Mouse (Mus musculus) midbrain, embryonic 11.5 days (tissue): ENCODE data around the gene Mfap1b. TPM values are rescaled to one million over a fixed set of nuclear protein-coding genes. Genes with fewer than 3 reads are reported as not detected.
A peak's percentile ranks its signal among the peaks of the same experiment; 100 is the strongest.

Source experiments
- ATAC-seq: fragments of 200-750 bp; cut with Nextera tagmentation; 2 replicates; pipeline ENCODE4 v1.8.0; 2017; ENCODE audit warnings: moderate TSS enrichment, moderate library complexity; ENCODE audit not compliant: low FRiP score
- DNase-seq: peaks from one replicate; pipeline ENCODE4 v3.0.0; 2015; ENCODE audit warnings: low spot score; ENCODE audit errors: missing footprints
- H3K27ac ChIP-seq: fragments of 300-500 bp; sonication (generic); 2 replicates; pipeline ENCODE4 v1.5.1; 2014; ENCODE audit warnings: low read depth, low read length
- H3K27me3 ChIP-seq: fragments of 300-500 bp; sonication (generic); 2 replicates; pipeline ENCODE4 v1.6.1; 2014; ENCODE audit warnings: mild to moderate bottlenecking, low read length, moderate library complexity, mixed read lengths; ENCODE audit not compliant: control insufficient read depth, insufficient read depth
- H3K36me3 ChIP-seq: fragments of 300-500 bp; sonication (generic); 2 replicates; pipeline ENCODE4 v1.6.1; 2014; ENCODE audit warnings: mild to moderate bottlenecking, low read length, moderate library complexity, mixed read lengths; ENCODE audit not compliant: control insufficient read depth, insufficient read depth
- H3K4me1 ChIP-seq: fragments of 300-500 bp; sonication (generic); 2 replicates; pipeline ENCODE4 v1.6.1; 2014; ENCODE audit warnings: low read length; ENCODE audit not compliant: control insufficient read depth, insufficient read depth
- H3K4me2 ChIP-seq: fragments of 300-500 bp; sonication (generic); 2 replicates; pipeline ENCODE4 v1.6.1; 2014; ENCODE audit warnings: mild to moderate bottlenecking, moderate library complexity
- H3K4me3 ChIP-seq: fragments of 300-500 bp; sonication (generic); 2 replicates; pipeline ENCODE4 v1.5.1; 2014; ENCODE audit warnings: low read depth, low read length
- H3K9ac ChIP-seq: fragments of 300-500 bp; sonication (generic); 2 replicates; pipeline ENCODE4 v1.6.1; 2014; ENCODE audit warnings: low read length
- H3K9me3 ChIP-seq: fragments of 300-500 bp; sonication (generic); 2 replicates; pipeline ENCODE4 v1.6.1; 2016; ENCODE audit warnings: low read length; ENCODE audit not compliant: control insufficient read depth
- WGBS: fragments of 180-500 bp; shearing (Covaris S2); extraction: QIAGEN DNeasy Blood & Tissue Kit; methylation state at CpG from one replicate; pipeline ENCODE4 v1.1.7; 2014; 5-methylcytosine and 5-hydroxymethylcytosine counted together
- polyA plus RNA-seq: library from polyadenylated mRNA; unstranded; fragments of >200 nt; fragmentation: Nextera tagmentation; extraction: Ambion mirVana; gene quantifications from 2 replicates; pipeline ENCODE4 v1.2.1, GENCODE M21; 2014

Gene Mfap1b
- polyA plus RNA-seq, 1 experiment from 2014 or later, result 69.1 TPM

- Histone ChIP-seq H3K4me3 (no peak overlapping the region), H3K27me3 (no peaks in the 10 kb centered on the region), H3K9ac (no peak overlapping the region), H3K36me3 (peaks cover 24% of the 10 kb centered on the region), H3K9me3 (no peaks in the 10 kb centered on the region), H3K4me2 (no peak overlapping the region), H3K27ac (no peak overlapping the region), H3K4me1 (no peaks in the 10 kb centered on the region)
- 96% methylated on average over 2 of the region's 2 CpGs for WGBS
- DNase-seq (peak; percentile 67), ATAC-seq (no peak)
These were observed 50.7 kb downstream of the Mfap1b start for GRCm38 (mm10) chr2:121423166-121423565.

DNA sequence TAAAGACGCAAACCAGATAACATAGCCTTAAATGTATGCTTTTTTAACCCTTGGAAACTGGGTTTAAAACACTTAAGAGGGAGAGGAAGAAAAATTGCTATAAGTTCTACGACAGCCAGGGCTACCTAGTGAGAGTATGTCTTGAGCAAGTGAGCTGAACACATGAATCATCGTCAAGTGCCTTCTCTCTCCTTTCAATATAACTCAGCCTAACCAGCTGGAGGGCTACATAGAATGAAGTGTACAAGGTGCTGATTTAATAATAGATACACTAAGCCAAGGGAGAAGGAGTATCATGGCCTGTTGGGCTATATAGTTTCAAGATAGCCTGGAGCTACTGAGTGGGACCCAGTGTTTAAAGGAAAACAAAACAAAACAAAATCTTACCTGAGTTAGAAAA is 55.4 kb downstream of the Mfap1b start:
- no peak overlapping the region for H3K4me2 ChIP-seq
- 94% methylated on average over 3 of the region's 3 CpGs for WGBS
- peak; percentile 67 for DNase-seq
- H3K4me3 ChIP-seq, result no peak overlapping the region
- no peak overlapping the region for H3K27ac ChIP-seq
- ATAC-seq, result no peak
- H3K9me3 ChIP-seq, result no peaks in the 10 kb centered on the region
- no peak overlapping the region for H3K9ac ChIP-seq
- H3K36me3 ChIP-seq, result peaks cover 14% of the 10 kb centered on the region
- H3K27me3 ChIP-seq, result no peaks in the 10 kb centered on the region
- peaks cover 16% of the 10 kb centered on the region for H3K4me1 ChIP-seq

- DNase-seq, result peak; percentile 83
- ATAC-seq, result no peak
- no peak overlapping the region for H3K4me3 ChIP-seq
- no peaks in the 10 kb centered on the region for H3K27me3 ChIP-seq
- 95% methylated on average over 6 of the region's 6 CpGs for WGBS
- H3K4me2 ChIP-seq, result no peak overlapping the region
- H3K9ac ChIP-seq, result no peak overlapping the region
- no peaks in the 10 kb centered on the region for H3K9me3 ChIP-seq
- peaks cover 8% of the 10 kb centered on the region; the same call in 1 of the 2 replicates for H3K36me3 ChIP-seq
- peaks cover 16% of the 10 kb centered on the region for H3K4me1 ChIP-seq
- H3K27ac ChIP-seq, result no peak overlapping the region
These were observed 57.5 kb downstream of the Mfap1b start for GRCm38 (mm10) chr2:121416356-121416755.

- peak overlapping the region; percentile 76 for H3K4me2 ChIP-seq
- 88% methylated on average over 3 of the region's 3 CpGs for WGBS
- peaks cover 16% of the 10 kb centered on the region for H3K4me1 ChIP-seq
- H3K9me3 ChIP-seq, result no peaks in the 10 kb centered on the region
- peak overlapping the region; percentile 99 for H3K4me3 ChIP-seq
- H3K36me3 ChIP-seq, result peaks cover 8% of the 10 kb centered on the region; the same call in 1 of the 2 replicates
- ATAC-seq (no peak), DNase-seq (peak; percentile 39)
- no peaks in the 10 kb centered on the region for H3K27me3 ChIP-seq
- peak overlapping the region; percentile 31; the same call in 1 of the 2 replicates for H3K9ac ChIP-seq
- no peak overlapping the region for H3K27ac ChIP-seq
These were observed 58.3 kb downstream of the Mfap1b start for GRCm38 (mm10) chr2:121415591-121415990.

- Histone ChIP-seq H3K4me3 (peak overlapping the region; percentile 99), H3K4me1 (peaks cover 16% of the 10 kb centered on the region), H3K27ac (no peak overlapping the region), H3K27me3 (no peaks in the 10 kb centered on the region), H3K9me3 (no peaks in the 10 kb centered on the region), H3K36me3 (peaks cover 8% of the 10 kb centered on the region; the same call in 1 of the 2 replicates), H3K9ac (peak overlapping the region; percentile 31), H3K4me2 (peak overlapping the region; percentile 76)
- WGBS, result 78% methylated on average over 3 of the region's 3 CpGs
- peak; percentile 80 for DNase-seq
- ATAC-seq, result no peak
These were observed 58.8 kb downstream of the Mfap1b start for GRCm38 (mm10) chr2:121415103-121415502.

DNA sequence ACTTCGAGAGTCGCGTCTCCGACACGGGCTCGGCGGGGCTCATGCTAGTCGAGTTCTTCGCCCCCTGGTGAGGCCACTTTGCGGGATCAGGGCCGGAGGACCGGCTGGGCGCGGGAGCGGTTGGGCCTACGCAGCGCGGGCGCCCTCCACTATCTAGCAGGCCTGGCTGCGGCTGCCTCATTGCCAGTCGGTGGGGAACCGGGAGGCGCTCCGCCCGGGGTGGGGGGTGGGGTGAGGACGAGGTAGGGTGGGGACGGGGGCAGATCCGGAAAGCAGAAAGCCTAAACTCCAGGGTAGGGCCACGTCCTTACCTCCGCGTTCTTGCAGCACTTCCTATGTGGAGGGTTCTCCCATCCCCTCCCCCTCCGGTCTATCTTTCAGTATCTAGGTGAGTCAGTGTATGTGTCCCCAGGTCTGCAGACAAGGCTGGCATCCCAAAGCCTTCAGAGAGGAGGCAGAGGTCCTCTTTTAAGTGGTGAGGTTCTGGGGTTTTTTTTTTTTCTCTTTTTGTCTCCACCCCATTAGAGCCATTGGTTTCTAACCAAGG is 59.7 kb downstream of the Mfap1b start:
- no peaks in the 10 kb centered on the region for H3K9me3 ChIP-seq
- ATAC-seq (peak; percentile 55), DNase-seq (peak; percentile 91)
- peaks cover 16% of the 10 kb centered on the region for H3K4me1 ChIP-seq
- H3K27ac ChIP-seq, result peak overlapping the region; percentile 96
- H3K4me2 ChIP-seq, result peak overlapping the region; percentile 76
- H3K9ac ChIP-seq, result peak overlapping the region; percentile 99
- H3K36me3 ChIP-seq, result peaks cover 8% of the 10 kb centered on the region; the same call in 1 of the 2 replicates
- H3K27me3 ChIP-seq, result no peaks in the 10 kb centered on the region
- 1% methylated on average over 32 of the region's 32 CpGs for WGBS
- H3K4me3 ChIP-seq, result peak overlapping the region; percentile 99

GRCm38 (mm10) chr2:121413387-121414042 is 60.4 kb downstream of the Mfap1b start, which contains the start of the genes Pdia3 and Catsper2:
Gene Pdia3 (plus strand): TSS chr2:121413775.
Gene Catsper2 (minus strand): TSS chr2:121413792.
- H3K27ac ChIP-seq, result peak within 1 kb of the TSS; percentile 96
- peak; percentile 99 for DNase-seq
- peak; percentile 99 for ATAC-seq
- H3K36me3 ChIP-seq, result peaks cover 5% of the 10 kb centered on the region; the same call in 1 of the 2 replicates
- H3K9ac ChIP-seq, result peak within 1 kb of the TSS; percentile 99
- H3K27me3 ChIP-seq, result no peaks in the 10 kb centered on the region
- H3K9me3 ChIP-seq, result no peaks in the 10 kb centered on the region
- peaks cover 16% of the 10 kb centered on the region for H3K4me1 ChIP-seq
- peak within 1 kb of the TSS; percentile 76 for H3K4me2 ChIP-seq
- peak within 1 kb of the TSS; percentile 99 for H3K4me3 ChIP-seq
- WGBS, result under 1% methylated on average over 65 of the region's 68 CpGs

GRCm38 (mm10) chr2:121412843-121413386 is 61.0 kb downstream of the Mfap1b start:
- peak overlapping the region; percentile 99 for H3K9ac ChIP-seq
- peak overlapping the region; percentile 96 for H3K27ac ChIP-seq
- ATAC-seq (no peak; the same call in 1 of the 2 replicates), DNase-seq (no peak)
- peak overlapping the region; percentile 76 for H3K4me2 ChIP-seq
- WGBS, result 15% methylated on average over 4 of the region's 4 CpGs
- no peaks in the 10 kb centered on the region for H3K27me3 ChIP-seq
- peak overlapping the region; percentile 99 for H3K4me3 ChIP-seq
- peaks cover 16% of the 10 kb centered on the region for H3K4me1 ChIP-seq
- peaks cover 1% of the 10 kb centered on the region; the same call in 1 of the 2 replicates for H3K36me3 ChIP-seq
- H3K9me3 ChIP-seq, result no peaks in the 10 kb centered on the region
